Mouse (Mus musculus) embryonic fibroblast, embryonic 13.5 days (primary cell): ENCODE data around the gene Ripk4. TPM values are rescaled to one million over a fixed set of nuclear protein-coding genes. Genes with fewer than 3 reads are reported as not detected.

ENCODE experiments used
- H3K27ac ChIP-seq: 2 replicates; pipeline ENCODE4 v1.5.1; 2012; ENCODE audit warnings: low read length, control low read depth, inconsistent platforms; ENCODE audit not compliant: insufficient read depth
- H3K4me1 ChIP-seq: 2 replicates; pipeline ENCODE4 v1.6.1; 2011; ENCODE audit warnings: low read length; ENCODE audit not compliant: control insufficient read depth, insufficient read depth
- H3K4me3 ChIP-seq: 2 replicates; pipeline ENCODE4 v1.5.1; 2011; ENCODE audit warnings: mild to moderate bottlenecking, control low read depth, low read length; ENCODE audit not compliant: insufficient read depth
- CTCF ChIP-seq: IDR thresholded peaks from 2 replicates; pipeline ENCODE4 v1.5.1; 2011; ENCODE audit warnings: mild to moderate bottlenecking, control low read depth, low read length, moderate library complexity, borderline replicate concordance; ENCODE audit not compliant: insufficient read depth
- POLR2A ChIP-seq: IDR thresholded peaks from 2 replicates; pipeline ENCODE4 v1.6.1; 2011; ENCODE audit warnings: low read depth, mild to moderate bottlenecking, control low read depth, low read length, moderate library complexity
- polyA plus RNA-seq: library from polyadenylated mRNA; stranded (reverse); fragments of >200 nt; gene quantifications from 2 replicates; pipeline ENCODE4 v1.2.4, GENCODE M21; 2011; ENCODE audit warnings: low read depth; ENCODE audit not compliant: missing spikeins, insufficient read length

Ripk4 gene
- polyA plus RNA-seq, 1 experiment = not detected

- no peak for TF ChIP-seq POLR2A
- TF ChIP-seq CTCF = no peak
- H3K27ac ChIP-seq = no peak overlapping the region
- H3K4me1 ChIP-seq = no peaks in the 10 kb centered on the region; the same call in 1 of the 2 replicates
- H3K4me3 ChIP-seq = no peak overlapping the region
Measured at GRCm38 (mm10) chr16:97738030-97738429, 25.6 kb downstream of the Ripk4 start.

- Histone ChIP-seq H3K4me3 (no peak overlapping the region), H3K27ac (no peak overlapping the region), H3K4me1 (no peaks in the 10 kb centered on the region; the same call in 1 of the 2 replicates)
- TF ChIP-seq POLR2A = no peak
- TF ChIP-seq CTCF = no peak
Measured at GRCm38 (mm10) chr16:97736562-97736961, 27.0 kb downstream of the Ripk4 start.

GRCm38 (mm10) chr16:97734760-97735322 is 28.7 kb downstream of the Ripk4 start:
- H3K4me3 ChIP-seq = no peak overlapping the region
- H3K27ac ChIP-seq = no peak overlapping the region
- TF ChIP-seq POLR2A (no peak), CTCF (no peak)
- H3K4me1 ChIP-seq = no peaks in the 10 kb centered on the region; the same call in 1 of the 2 replicates

- TF ChIP-seq POLR2A (no peak), CTCF (no peak)
- Histone ChIP-seq H3K4me1 (no peaks in the 10 kb centered on the region; the same call in 1 of the 2 replicates), H3K4me3 (no peak overlapping the region), H3K27ac (no peak overlapping the region)
Measured at GRCm38 (mm10) chr16:97733599-97733998, 30.0 kb downstream of the Ripk4 start.

- no peak for TF ChIP-seq POLR2A
- no peak for TF ChIP-seq CTCF
- Histone ChIP-seq H3K4me1 (no peaks in the 10 kb centered on the region; the same call in 1 of the 2 replicates), H3K4me3 (no peak overlapping the region), H3K27ac (no peak overlapping the region)
Measured at GRCm38 (mm10) chr16:97730321-97730720, 33.3 kb downstream of the Ripk4 start.

GRCm38 (mm10) chr16:97726436-97726835 is 37.2 kb downstream of the Ripk4 start:
- no peak overlapping the region for H3K4me3 ChIP-seq
- no peak overlapping the region for H3K27ac ChIP-seq
- TF ChIP-seq POLR2A (no peak), CTCF (no peak)
- H3K4me1 ChIP-seq = no peaks in the 10 kb centered on the region

- H3K27ac ChIP-seq = no peak overlapping the region
- H3K4me1 ChIP-seq = peaks cover 8% of the 10 kb centered on the region; the same call in 1 of the 2 replicates
- no peak overlapping the region for H3K4me3 ChIP-seq
- TF ChIP-seq CTCF (no peak), POLR2A (no peak)
Measured at GRCm38 (mm10) chr16:97720093-97720492, 43.5 kb downstream of the Ripk4 start.

GRCm38 (mm10) chr16:97719392-97719983 is 44.1 kb downstream of the Ripk4 start:
- Histone ChIP-seq H3K27ac (no peak overlapping the region), H3K4me3 (no peak overlapping the region), H3K4me1 (peaks cover 8% of the 10 kb centered on the region; the same call in 1 of the 2 replicates)
- TF ChIP-seq POLR2A (no peak), CTCF (no peak)

GRCm38 (mm10) chr16:97716567-97716966 is 47.0 kb downstream of the Ripk4 start:
- TF ChIP-seq CTCF = no peak
- no peak for TF ChIP-seq POLR2A
- Histone ChIP-seq H3K27ac (0 out of 2 replicates have a peak overlapping the region, but pooled peaks have one; percentile 1), H3K4me1 (peaks cover 8% of the 10 kb centered on the region; the same call in 1 of the 2 replicates), H3K4me3 (no peak overlapping the region)

GRCm38 (mm10) chr16:97712129-97712528 is 51.5 kb downstream of the Ripk4 start:
- H3K4me3 ChIP-seq = no peak overlapping the region
- peaks cover 8% of the 10 kb centered on the region; the same call in 1 of the 2 replicates for H3K4me1 ChIP-seq
- no peak overlapping the region for H3K27ac ChIP-seq
- no peak for TF ChIP-seq CTCF
- TF ChIP-seq POLR2A = no peak
